Comparison of ENCODE assay signal across 22 mouse cellular contexts in genomic region chr1:55211081-55211480, GRCm38 (mm10). TPM values are rescaled to one million over a fixed set of nuclear protein-coding genes. Genes with fewer than 3 reads are reported as not detected.
A peak's percentile ranks its signal among the peaks of the same experiment; 100 is the strongest.
DNase-seq lines count a peak whose midpoint lies in the region; ATAC-seq and TF ChIP-seq lines count a peak whose summit lies in the region.
"Had no signal": no experiment of that assay in that cellular context is flagged by ENCODE, and none has a peak within 500 bp of the region (broad histone marks: within the 10 kb centered on the region; RNA-seq: fewer than 3 reads in every experiment).

No protein-coding gene starts in this region.

- peak; percentile 40 for DNase-seq in heart, adult 11 months
- DNase-seq in heart, postnatal 25 days (ENCODE audit: low spot score) = no peak
- DNase-seq in midbrain, postnatal 0 days (ENCODE audit: low spot score) = no peak
- DNase-seq in embryonic facial prominence, embryonic 10.5 days (ENCODE audit: low spot score) = no peak
- DNase-seq in left cerebral cortex, postnatal 14 days (ENCODE audit: low spot score in 2 of 2) = no peak
- DNase-seq: B cell, adult 2 months; cerebellum, adult 8-10 months; kidney, adult 18-20 months; lung, postnatal 36 days had no signal

- intact Hi-C loops in heart, postnatal 25 days (cut with DNase I) = no loop called here
- intact Hi-C loops in left cerebral cortex, postnatal 14 days (cut with DNase I) = no loop called here

- no peak overlapping the region for H3K9ac ChIP-seq in midbrain, postnatal 0 days (replicated peaks; ENCODE audit: low read length, poor library complexity, severe bottlenecking)
- H3K9ac ChIP-seq in midbrain, embryonic 15.5 days = no peak overlapping the region
- H3K9ac ChIP-seq in limb, embryonic 12.5 days (replicated peaks) = no peak overlapping the region
- H3K9ac ChIP-seq: forebrain, embryonic 15.5 days; limb, embryonic 15.5 days; liver, embryonic 14.5 days; lung, embryonic 15.5 days had no signal

- TF ChIP-seq CTCF in midbrain, postnatal 0 days (IDR thresholded peaks at IDR 0.05) = no peak

- no peaks in the 10 kb centered on the region for H3K27me3 ChIP-seq in midbrain, postnatal 0 days (ENCODE audit: insufficient read depth, low read length)
- H3K27me3 ChIP-seq in midbrain, embryonic 15.5 days (replicated peaks) = no peaks in the 10 kb centered on the region
- no peaks in the 10 kb centered on the region for H3K27me3 ChIP-seq in embryonic facial prominence, embryonic 10.5 days (replicated peaks; ENCODE audit: low read depth, poor library complexity, severe bottlenecking)
- no peaks in the 10 kb centered on the region for H3K27me3 ChIP-seq in limb, embryonic 12.5 days
- H3K27me3 ChIP-seq: CH12.LX; forebrain, embryonic 15.5 days; limb, embryonic 15.5 days; lung, embryonic 15.5 days; megakaryocyte, embryonic 14.5 days had no signal

- no peaks in the 10 kb centered on the region for H3K4me1 ChIP-seq in midbrain, postnatal 0 days (ENCODE audit: insufficient read depth, low read length)
- no peaks in the 10 kb centered on the region for H3K4me1 ChIP-seq in midbrain, embryonic 15.5 days
- H3K4me1 ChIP-seq in embryonic facial prominence, embryonic 10.5 days = peaks cover 33% of the 10 kb centered on the region
- H3K4me1 ChIP-seq in limb, embryonic 12.5 days (replicated peaks) = peaks cover 23% of the 10 kb centered on the region

- no peaks in the 10 kb centered on the region for H3K9me3 ChIP-seq in midbrain, postnatal 0 days (ENCODE audit: low read length)
- H3K9me3 ChIP-seq in midbrain, embryonic 15.5 days = no peaks in the 10 kb centered on the region
- H3K9me3 ChIP-seq in embryonic facial prominence, embryonic 10.5 days = no peaks in the 10 kb centered on the region
- H3K9me3 ChIP-seq in limb, embryonic 12.5 days = no peaks in the 10 kb centered on the region
- H3K9me3 ChIP-seq: forebrain, embryonic 15.5 days; limb, embryonic 15.5 days; lung, embryonic 15.5 days; megakaryocyte, embryonic 14.5 days had no signal

- no peak overlapping the region for H3K4me3 ChIP-seq in midbrain, postnatal 0 days (ENCODE audit: low read depth, low read length)
- no peak overlapping the region for H3K4me3 ChIP-seq in midbrain, embryonic 15.5 days
- no peak overlapping the region for H3K4me3 ChIP-seq in embryonic facial prominence, embryonic 10.5 days
- no peak overlapping the region for H3K4me3 ChIP-seq in limb, embryonic 12.5 days (replicated peaks)
- H3K4me3 ChIP-seq: forebrain, embryonic 15.5 days; limb, embryonic 15.5 days; lung, embryonic 15.5 days; megakaryocyte, embryonic 14.5 days had no signal

- 76% methylated on average over 8 of the region's 8 CpGs for WGBS in midbrain, postnatal 0 days
- WGBS in midbrain, embryonic 15.5 days = 67% methylated on average over 8 of the region's 8 CpGs
- WGBS in embryonic facial prominence, embryonic 10.5 days = 75% methylated on average over 8 of the region's 8 CpGs
- WGBS in limb, embryonic 12.5 days = 78% methylated on average over 8 of the region's 8 CpGs

- H3K27ac ChIP-seq in midbrain, postnatal 0 days (ENCODE audit: low read depth, low read length) = 0 out of 2 replicates have a peak overlapping the region, but pooled peaks have one; percentile 12
- no peak overlapping the region for H3K27ac ChIP-seq in midbrain, embryonic 15.5 days
- peak overlapping the region; percentile 75 for H3K27ac ChIP-seq in embryonic facial prominence, embryonic 10.5 days (replicated peaks)
- H3K27ac ChIP-seq in limb, embryonic 12.5 days = peak overlapping the region; percentile 71; the same call in 1 of the 2 replicates
- H3K27ac ChIP-seq: forebrain, embryonic 15.5 days; kidney, postnatal 0 days; liver, embryonic 14.5 days; lung, embryonic 15.5 days; stomach, postnatal 0 days had no signal

- H3K36me3 ChIP-seq in midbrain, postnatal 0 days (ENCODE audit: insufficient read depth, low read length) = no peaks in the 10 kb centered on the region
- H3K36me3 ChIP-seq in midbrain, embryonic 15.5 days (replicated peaks) = no peaks in the 10 kb centered on the region
- peaks cover 3% of the 10 kb centered on the region; the same call in 1 of the 2 replicates for H3K36me3 ChIP-seq in embryonic facial prominence, embryonic 10.5 days (replicated peaks)
- H3K36me3 ChIP-seq in limb, embryonic 12.5 days = peaks cover 28% of the 10 kb centered on the region
- H3K36me3 ChIP-seq: forebrain, embryonic 15.5 days; lung, embryonic 15.5 days had no signal

- no peak overlapping the region for H3K4me2 ChIP-seq in midbrain, postnatal 0 days (ENCODE audit: low read depth, low read length, poor library complexity, severe bottlenecking)
- H3K4me2 ChIP-seq in midbrain, embryonic 15.5 days = no peak overlapping the region
- H3K4me2 ChIP-seq in limb, embryonic 12.5 days = no peak overlapping the region
- H3K4me2 ChIP-seq: forebrain, embryonic 15.5 days; heart, embryonic 11.5 days; limb, embryonic 15.5 days; lung, embryonic 15.5 days had no signal

- ATAC-seq in midbrain, postnatal 0 days (ENCODE audit: low FRiP score) = no peak
- ATAC-seq in midbrain, embryonic 15.5 days (replicated peaks) = no peak
- no peak for ATAC-seq in limb, embryonic 12.5 days (ENCODE audit: insufficient number of reproducible peaks, insufficient read depth, low FRiP score, low TSS enrichment, low read depth)
- ATAC-seq: forebrain, embryonic 15.5 days; midbrain, embryonic 16.5 days had no signal

RNA-seq across cellular contexts. Expression of gene Rftn2, which starts 15.5 kb away (rescaled TPM):
- 10 to 100 TPM; 14.2 to 14.4 TPM for total RNA-seq in heart, postnatal 25 days (2021)
- total RNA-seq in midbrain, postnatal 0 days (2014; rRNA removed) = 10.4 and 10.9 TPM in 2 replicates
- 11.4 and 12.0 TPM in 2 replicates for polyA plus RNA-seq in midbrain, postnatal 0 days (2015; fragmentation: Nextera tagmentation; extraction: Ambion mirVana)
- 6.9 and 9.2 TPM in 2 replicates for polyA plus RNA-seq in midbrain, embryonic 15.5 days (2015; fragmentation: Nextera tagmentation; extraction: Ambion mirVana)
- 10.6 and 13.6 TPM in 2 replicates for polyA plus RNA-seq in embryonic facial prominence, embryonic 10.5 days (2016; fragmentation: Nextera tagmentation; extraction: Ambion mirVana)
- 35.2 and 38.2 TPM in 2 replicates for polyA plus RNA-seq in limb, embryonic 12.5 days (2016; fragmentation: Nextera tagmentation; extraction: Ambion mirVana)
- total RNA-seq in left cerebral cortex, postnatal 14 days (2021) = 10 to 100 TPM; 18.5 to 19.5 TPM
- total RNA-seq: MEL had no signal

RNA-seq across cellular contexts. Expression of gene Mars2, which starts 25.9 kb away (rescaled TPM):
- total RNA-seq in heart, postnatal 25 days (2021) = 1 to 10 TPM; 5.3 to 5.4 TPM
- 11.6 and 14.4 TPM in 2 replicates for total RNA-seq in midbrain, postnatal 0 days (2014; rRNA removed)
- 2.4 and 2.5 TPM in 2 replicates for polyA plus RNA-seq in midbrain, postnatal 0 days (2015; fragmentation: Nextera tagmentation; extraction: Ambion mirVana)
- polyA plus RNA-seq in midbrain, embryonic 15.5 days (2015; fragmentation: Nextera tagmentation; extraction: Ambion mirVana) = 3.4 and 4.0 TPM in 2 replicates
- 3.2 and 3.4 TPM in 2 replicates for polyA plus RNA-seq in embryonic facial prominence, embryonic 10.5 days (2016; fragmentation: Nextera tagmentation; extraction: Ambion mirVana)
- 2.8 and 3.2 TPM in 2 replicates for polyA plus RNA-seq in limb, embryonic 12.5 days (2016; fragmentation: Nextera tagmentation; extraction: Ambion mirVana)
- total RNA-seq in left cerebral cortex, postnatal 14 days (2021) = 10 to 100 TPM; 10.6 to 11.5 TPM
